Mouse (Mus musculus): ENCODE results near the gene Gm20489. TPM values are rescaled to one million over a fixed set of nuclear protein-coding genes. Genes with fewer than 3 reads are reported as not detected.
A peak's percentile ranks its signal among the peaks of the same experiment; 100 is the strongest.

Gm20489 gene
- polyA plus RNA-seq, 1 experiment from 2014 or later, result not detected

- peak overlapping the region; percentile 58 for H3K4me2 ChIP-seq (ENCODE audit: low read depth, severe bottlenecking)
- H3K4me1 ChIP-seq (ENCODE audit: control insufficient read depth, insufficient read depth, low read length), result peaks cover 3% of the 10 kb centered on the region; the same call in 1 of the 2 replicates
- DNase-seq (ENCODE audit: low spot score) (no peak), ATAC-seq (ENCODE audit: insufficient number of reproducible peaks, low FRiP score, low TSS enrichment, low read depth) (peak; percentile 11; the same call in 1 of the 2 replicates)
- H3K36me3 ChIP-seq (ENCODE audit: control insufficient read depth, insufficient read depth, low read length), result no peaks in the 10 kb centered on the region; the same call in 1 of the 2 replicates
- H3K4me3 ChIP-seq (ENCODE audit: low read depth, low read length), result peak overlapping the region; percentile 60
- WGBS, result 17% methylated on average over 26 of the region's 26 CpGs
- no peaks in the 10 kb centered on the region for H3K9me3 ChIP-seq (ENCODE audit: control insufficient read depth, low read length)
- no peak overlapping the region for H3K27ac ChIP-seq (replicated peaks; ENCODE audit: low read depth, low read length)
- H3K9ac ChIP-seq (ENCODE audit: low read length), result peak overlapping the region; percentile 73
- H3K27me3 ChIP-seq (ENCODE audit: control insufficient read depth, insufficient read depth, low read length), result 0 out of 2 replicates have a peak, but pooled peaks cover 2% of the 10 kb centered on the region
These were observed 14.1 kb downstream of the Gm20489 start for GRCm38 (mm10) chrX:101254740-101255139.

GRCm38 (mm10) chrX:101253952-101254729, 14.7 kb downstream of the Gm20489 start, which contains the start of gene Foxo4:
Gene Foxo4, plus strand, starts transcription at chrX:101254528.
- Histone ChIP-seq H3K36me3 (ENCODE audit: control insufficient read depth, insufficient read depth, low read length) (no peaks in the 10 kb centered on the region; the same call in 1 of the 2 replicates), H3K9ac (ENCODE audit: low read length) (peak within 1 kb of the TSS; percentile 73), H3K4me2 (ENCODE audit: low read depth, severe bottlenecking) (peak within 1 kb of the TSS; percentile 58), H3K27me3 (ENCODE audit: control insufficient read depth, insufficient read depth, low read length) (0 out of 2 replicates have a peak, but pooled peaks cover 2% of the 10 kb centered on the region), H3K27ac (replicated peaks; ENCODE audit: low read depth, low read length) (0 out of 2 replicates have a peak within 1 kb of the TSS, but pooled peaks have one; percentile 21), H3K4me1 (ENCODE audit: control insufficient read depth, insufficient read depth, low read length) (peaks cover 3% of the 10 kb centered on the region; the same call in 1 of the 2 replicates), H3K9me3 (ENCODE audit: control insufficient read depth, low read length) (no peaks in the 10 kb centered on the region), H3K4me3 (ENCODE audit: low read depth, low read length) (peak within 1 kb of the TSS; percentile 60)
- 23% methylated on average over 47 of the region's 47 CpGs for WGBS
- ATAC-seq (ENCODE audit: insufficient number of reproducible peaks, low FRiP score, low TSS enrichment, low read depth), result peak; percentile 85
- peak; percentile 86 for DNase-seq (ENCODE audit: low spot score)

DNA sequence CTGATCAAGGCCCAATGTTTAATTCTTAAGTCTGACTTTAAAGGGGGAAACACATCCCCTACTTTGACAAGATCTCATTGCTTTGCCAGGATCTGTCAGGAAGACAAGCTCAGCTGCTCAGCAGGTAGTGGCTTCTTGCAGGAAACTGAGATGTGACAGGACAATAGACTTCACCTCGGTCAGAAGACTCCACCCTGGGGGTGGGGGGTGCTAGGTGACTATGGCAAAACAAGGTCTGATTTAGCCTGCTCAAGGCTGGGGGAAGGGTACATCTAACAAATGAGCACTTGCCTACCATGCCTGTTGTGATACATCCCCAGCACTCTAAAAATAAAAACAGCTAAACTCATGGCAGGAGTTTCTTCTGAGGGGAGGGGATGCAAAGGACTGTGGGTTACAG, 23.8 kb downstream of the Gm20489 start:
- Histone ChIP-seq H3K27ac (replicated peaks; ENCODE audit: low read depth, low read length) (no peak overlapping the region), H3K9ac (ENCODE audit: low read length) (no peak overlapping the region), H3K9me3 (ENCODE audit: control insufficient read depth, low read length) (no peaks in the 10 kb centered on the region), H3K36me3 (ENCODE audit: control insufficient read depth, insufficient read depth, low read length) (no peaks in the 10 kb centered on the region), H3K27me3 (ENCODE audit: control insufficient read depth, insufficient read depth, low read length) (no peaks in the 10 kb centered on the region), H3K4me1 (ENCODE audit: control insufficient read depth, insufficient read depth, low read length) (no peaks in the 10 kb centered on the region), H3K4me2 (ENCODE audit: low read depth, severe bottlenecking) (no peak overlapping the region), H3K4me3 (ENCODE audit: low read depth, low read length) (no peak overlapping the region)
- no peak for ATAC-seq (ENCODE audit: insufficient number of reproducible peaks, low FRiP score, low TSS enrichment, low read depth)
- no peak for DNase-seq (ENCODE audit: low spot score)
- WGBS, result 43% methylated on average over 1 of the region's 1 CpGs

- DNase-seq (ENCODE audit: low spot score), result no peak
- no peak overlapping the region for H3K9ac ChIP-seq (ENCODE audit: low read length)
- no peaks in the 10 kb centered on the region for H3K36me3 ChIP-seq (ENCODE audit: control insufficient read depth, insufficient read depth, low read length)
- no peak overlapping the region for H3K27ac ChIP-seq (replicated peaks; ENCODE audit: low read depth, low read length)
- H3K4me3 ChIP-seq (ENCODE audit: low read depth, low read length), result peak overlapping the region; percentile 51; the same call in 1 of the 2 replicates
- peak overlapping the region; percentile 53 for H3K4me2 ChIP-seq (ENCODE audit: low read depth, severe bottlenecking)
- H3K4me1 ChIP-seq (ENCODE audit: control insufficient read depth, insufficient read depth, low read length), result no peaks in the 10 kb centered on the region
- WGBS, result 41% methylated on average over 7 of the region's 7 CpGs
- 0 out of 2 replicates have a peak, but pooled peaks have one; percentile 4 for ATAC-seq (ENCODE audit: insufficient number of reproducible peaks, low FRiP score, low TSS enrichment, low read depth)
- H3K27me3 ChIP-seq (ENCODE audit: control insufficient read depth, insufficient read depth, low read length), result peaks cover 10% of the 10 kb centered on the region; the same call in 1 of the 2 replicates
- H3K9me3 ChIP-seq (ENCODE audit: control insufficient read depth, low read length), result no peaks in the 10 kb centered on the region
These were observed 46.0 kb downstream of the Gm20489 start for GRCm38 (mm10) chrX:101222796-101223162.

DNA sequence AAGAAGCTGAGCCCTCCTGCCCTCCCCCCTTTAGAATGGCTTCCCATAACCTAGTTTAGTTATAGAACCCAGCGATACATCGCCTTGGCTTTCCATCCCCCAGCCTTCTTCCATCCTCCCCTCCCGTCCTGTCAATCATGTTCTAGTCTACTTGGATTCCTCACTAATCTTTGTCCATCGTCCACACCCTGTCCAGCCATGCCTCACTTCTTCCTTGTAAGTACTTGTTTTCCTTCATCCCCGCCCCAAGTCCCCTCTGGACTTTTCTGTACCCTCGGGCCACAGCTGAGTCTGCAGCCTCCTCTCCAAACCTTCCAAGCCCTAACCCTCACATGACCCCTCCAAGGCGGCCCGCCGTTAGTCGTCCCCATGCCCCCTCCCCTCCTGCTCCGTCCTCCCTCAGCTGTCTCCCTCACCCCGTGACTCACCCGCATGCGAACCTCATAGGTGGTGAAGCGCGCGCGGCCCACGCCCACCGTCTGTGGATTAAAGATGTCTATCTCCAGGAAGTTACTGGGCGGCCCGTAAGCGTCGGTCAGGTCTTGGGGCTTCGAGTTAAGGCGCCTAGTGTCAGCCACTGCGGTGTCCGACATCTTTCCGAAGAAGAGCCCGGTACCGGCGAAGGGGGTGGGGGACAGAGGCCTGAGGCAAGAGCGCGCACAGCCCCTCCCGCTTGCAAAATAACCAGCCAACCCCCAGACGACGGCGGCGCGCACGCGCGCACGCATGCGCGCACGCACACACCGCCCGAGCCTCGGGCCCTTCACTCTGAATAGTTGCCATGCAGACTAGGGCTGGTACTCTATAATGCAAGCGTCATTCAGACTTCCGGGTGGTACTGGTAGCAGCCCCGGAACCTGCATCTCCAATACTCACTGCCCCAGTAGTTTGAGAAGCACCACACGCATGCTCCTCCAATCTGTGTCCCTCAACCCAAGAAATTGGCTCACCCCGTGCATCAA, 46.7 kb downstream of the Gm20489 start, which contains the start of gene Snx12:
Gene Snx12, minus strand, starts transcription at position 730 of the 962 bp plus-strand sequence.
- peaks cover 10% of the 10 kb centered on the region; the same call in 1 of the 2 replicates for H3K27me3 ChIP-seq (ENCODE audit: control insufficient read depth, insufficient read depth, low read length)
- peak within 1 kb of the TSS; percentile 47 for H3K9ac ChIP-seq (ENCODE audit: low read length)
- H3K4me1 ChIP-seq (ENCODE audit: control insufficient read depth, insufficient read depth, low read length), result no peaks in the 10 kb centered on the region
- H3K4me2 ChIP-seq (ENCODE audit: low read depth, severe bottlenecking), result peak within 1 kb of the TSS; percentile 53
- ATAC-seq (ENCODE audit: insufficient number of reproducible peaks, low FRiP score, low TSS enrichment, low read depth) (peak; percentile 98), DNase-seq (ENCODE audit: low spot score) (peak; percentile 88)
- no peaks in the 10 kb centered on the region for H3K36me3 ChIP-seq (ENCODE audit: control insufficient read depth, insufficient read depth, low read length)
- H3K4me3 ChIP-seq (ENCODE audit: low read depth, low read length), result peak within 1 kb of the TSS; percentile 51
- no peaks in the 10 kb centered on the region for H3K9me3 ChIP-seq (ENCODE audit: control insufficient read depth, low read length)
- peak within 1 kb of the TSS; percentile 30; the same call in 1 of the 2 replicates for H3K27ac ChIP-seq (replicated peaks; ENCODE audit: low read depth, low read length)
- WGBS, result 14% methylated on average over 55 of the region's 55 CpGs

Other genes starting within 250 kb of the Gm20489 start
- gene Tex11, start 209.4 kb downstream of the Gm20489 start, polyA plus RNA-seq (2014; fragmentation: Nextera tagmentation; extraction: Ambion mirVana), result not detected in 2 replicates
- 0.48 and 0.71 TPM in 2 replicates for gene Slc7a3, start 183.0 kb downstream of the Gm20489 start, polyA plus RNA-seq (2014; fragmentation: Nextera tagmentation; extraction: Ambion mirVana)
- 51.2 and 52.1 TPM in 2 replicates for gene Snx12, start 46.5 kb downstream of the Gm20489 start, polyA plus RNA-seq (2014; fragmentation: Nextera tagmentation; extraction: Ambion mirVana)
- gene Foxo4, start 14.5 kb downstream of the Gm20489 start, polyA plus RNA-seq (2014; fragmentation: Nextera tagmentation; extraction: Ambion mirVana), result 7.3 and 8.8 TPM in 2 replicates
- gene Gm614, start 5.0 kb downstream of the Gm20489 start, polyA plus RNA-seq (2014; fragmentation: Nextera tagmentation; extraction: Ambion mirVana), result not detected in 2 replicates
- 4.4 and 4.6 TPM in 2 replicates for gene Il2rg, start 768 bp downstream of the Gm20489 start, polyA plus RNA-seq (2014; fragmentation: Nextera tagmentation; extraction: Ambion mirVana)
- 57.6 and 58.2 TPM in 2 replicates for gene Med12, start 5.0 kb upstream of the Gm20489 start, polyA plus RNA-seq (2014; fragmentation: Nextera tagmentation; extraction: Ambion mirVana)
- gene Nlgn3, start 30.1 kb upstream of the Gm20489 start, polyA plus RNA-seq (2014; fragmentation: Nextera tagmentation; extraction: Ambion mirVana), result 11.3 and 12.3 TPM in 2 replicates
- not detected in 2 replicates for gene Gjb1, start 107.4 kb upstream of the Gm20489 start, polyA plus RNA-seq (2014; fragmentation: Nextera tagmentation; extraction: Ambion mirVana)
- 27.4 and 29.5 TPM in 2 replicates for gene Zmym3, start 151.8 kb upstream of the Gm20489 start, polyA plus RNA-seq (2014; fragmentation: Nextera tagmentation; extraction: Ambion mirVana)
- 639 and 680 TPM in 2 replicates for gene Nono, start 160.3 kb upstream of the Gm20489 start, polyA plus RNA-seq (2014; fragmentation: Nextera tagmentation; extraction: Ambion mirVana)
- gene Itgb1bp2, start 180.1 kb upstream of the Gm20489 start, polyA plus RNA-seq (2014; fragmentation: Nextera tagmentation; extraction: Ambion mirVana), result 2.4 and 3.5 TPM in 2 replicates

Measured in limb, embryonic 11.5 days (tissue).